Mouse (Mus musculus): ENCODE results near the gene Cep128. TPM values are rescaled to one million over a fixed set of nuclear protein-coding genes. Genes with fewer than 3 reads are reported as not detected.

The Cep128 gene
- polyA plus RNA-seq, 1 experiment from 2014 or later = 3.4 TPM

DNA sequence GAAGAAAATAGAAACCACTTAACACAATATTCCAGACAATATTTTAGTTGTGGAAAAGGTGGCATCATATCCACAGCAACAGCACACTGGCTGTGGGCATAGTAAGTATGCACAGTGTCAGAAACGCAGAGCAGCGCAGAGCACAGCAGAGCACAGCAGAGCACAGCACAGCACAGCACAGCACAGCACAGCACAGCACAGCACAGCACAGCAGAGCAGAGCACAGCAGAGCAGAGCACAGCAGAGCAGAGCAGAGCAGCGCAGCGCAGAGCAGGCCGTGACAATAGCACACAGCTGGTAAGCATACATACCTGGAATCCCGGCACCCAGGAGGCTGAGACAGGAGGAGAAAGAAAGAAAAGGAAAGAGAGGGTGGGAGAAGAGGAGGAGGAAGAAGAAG is 129.4 kb downstream of the Cep128 start:
- Histone ChIP-seq H3K9me3 (no peaks in the 10 kb centered on the region), H3K4me3 (no peak overlapping the region), H3K27ac (replicated peaks) (no peak overlapping the region), H3K4me2 (no peak overlapping the region), H3K4me1 (replicated peaks) (no peaks in the 10 kb centered on the region), H3K36me3 (no peaks in the 10 kb centered on the region), H3K27me3 (no peaks in the 10 kb centered on the region), H3K9ac (no peak overlapping the region)
- 93% methylated on average over 6 of the region's 6 CpGs for WGBS
- no peak for ATAC-seq (ENCODE audit: low read depth)

GRCm38 (mm10) chr12:91220609-91221008 is 163.6 kb downstream of the Cep128 start:
- no peak for ATAC-seq (ENCODE audit: low read depth)
- H3K27ac ChIP-seq (replicated peaks) = no peak overlapping the region
- H3K4me1 ChIP-seq (replicated peaks) = no peaks in the 10 kb centered on the region
- no peak overlapping the region for H3K4me3 ChIP-seq
- no peaks in the 10 kb centered on the region for H3K27me3 ChIP-seq
- H3K9ac ChIP-seq = no peak overlapping the region
- H3K4me2 ChIP-seq = no peak overlapping the region
- 76% methylated on average over 7 of the region's 7 CpGs for WGBS
- H3K9me3 ChIP-seq = no peaks in the 10 kb centered on the region
- no peaks in the 10 kb centered on the region for H3K36me3 ChIP-seq

GRCm38 (mm10) chr12:91205550-91205949 is 178.7 kb downstream of the Cep128 start:
- H3K9ac ChIP-seq = no peak overlapping the region
- H3K4me2 ChIP-seq = no peak overlapping the region
- no peaks in the 10 kb centered on the region for H3K4me1 ChIP-seq (replicated peaks)
- ATAC-seq (ENCODE audit: low read depth) = no peak
- WGBS = 94% methylated on average over 3 of the region's 3 CpGs
- H3K27ac ChIP-seq (replicated peaks) = no peak overlapping the region
- H3K27me3 ChIP-seq = no peaks in the 10 kb centered on the region
- H3K9me3 ChIP-seq = no peaks in the 10 kb centered on the region
- H3K36me3 ChIP-seq = no peaks in the 10 kb centered on the region
- no peak overlapping the region for H3K4me3 ChIP-seq

DNA sequence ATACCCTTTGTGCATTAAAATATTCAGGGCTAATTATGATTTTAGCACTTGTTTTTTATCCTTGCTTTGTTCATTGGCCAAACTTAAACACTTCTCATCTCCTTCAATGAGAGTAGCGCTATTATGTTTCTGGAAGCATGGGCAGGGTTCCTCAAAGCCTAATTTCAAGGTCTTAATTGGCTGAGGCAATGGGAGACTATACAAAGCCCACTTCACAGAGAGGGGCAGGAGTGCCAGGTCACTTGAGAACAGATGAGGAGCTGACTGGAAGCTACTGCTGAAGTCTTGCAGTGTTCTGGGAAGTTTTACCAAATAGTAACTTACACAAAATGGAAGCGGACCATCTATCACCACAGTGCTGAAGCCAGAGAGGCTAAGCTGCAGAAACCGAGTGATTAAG is 179.9 kb downstream of the Cep128 start:
- WGBS = 89% methylated on average over 3 of the region's 3 CpGs
- H3K27ac ChIP-seq (replicated peaks) = no peak overlapping the region
- ATAC-seq (ENCODE audit: low read depth) = no peak

GRCm38 (mm10) chr12:91202496-91202895 is 181.7 kb downstream of the Cep128 start:
- ATAC-seq (ENCODE audit: low read depth) = no peak

More for the DNA sequence above, 179.9 kb downstream of the Cep128 start:
- Histone ChIP-seq H3K36me3 (no peaks in the 10 kb centered on the region), H3K4me1 (replicated peaks) (no peaks in the 10 kb centered on the region), H3K9ac (no peak overlapping the region), H3K9me3 (no peaks in the 10 kb centered on the region), H3K4me3 (no peak overlapping the region), H3K4me2 (no peak overlapping the region), H3K27me3 (no peaks in the 10 kb centered on the region)

GRCm38 (mm10) chr12:91189111-91189510 is 195.1 kb downstream of the Cep128 start:
- no peaks in the 10 kb centered on the region for H3K9me3 ChIP-seq
- no peak for ATAC-seq (ENCODE audit: low read depth)
- no peak overlapping the region for H3K4me2 ChIP-seq
- H3K4me1 ChIP-seq (replicated peaks) = no peaks in the 10 kb centered on the region
- no peak overlapping the region for H3K9ac ChIP-seq
- H3K27me3 ChIP-seq = no peaks in the 10 kb centered on the region
- H3K4me3 ChIP-seq = no peak overlapping the region
- H3K27ac ChIP-seq (replicated peaks) = no peak overlapping the region
- 62% methylated on average over 4 of the region's 4 CpGs for WGBS
- no peaks in the 10 kb centered on the region for H3K36me3 ChIP-seq

More at GRCm38 (mm10) chr12:91202496-91202895, 181.7 kb downstream of the Cep128 start:
- no peaks in the 10 kb centered on the region for H3K36me3 ChIP-seq
- no peaks in the 10 kb centered on the region for H3K9me3 ChIP-seq
- H3K27ac ChIP-seq (replicated peaks) = no peak overlapping the region
- no peaks in the 10 kb centered on the region for H3K4me1 ChIP-seq (replicated peaks)
- WGBS = 90% methylated on average over 1 of the region's 1 CpGs
- no peaks in the 10 kb centered on the region for H3K27me3 ChIP-seq
- H3K9ac ChIP-seq = no peak overlapping the region
- H3K4me3 ChIP-seq = no peak overlapping the region
- no peak overlapping the region for H3K4me2 ChIP-seq

DNA sequence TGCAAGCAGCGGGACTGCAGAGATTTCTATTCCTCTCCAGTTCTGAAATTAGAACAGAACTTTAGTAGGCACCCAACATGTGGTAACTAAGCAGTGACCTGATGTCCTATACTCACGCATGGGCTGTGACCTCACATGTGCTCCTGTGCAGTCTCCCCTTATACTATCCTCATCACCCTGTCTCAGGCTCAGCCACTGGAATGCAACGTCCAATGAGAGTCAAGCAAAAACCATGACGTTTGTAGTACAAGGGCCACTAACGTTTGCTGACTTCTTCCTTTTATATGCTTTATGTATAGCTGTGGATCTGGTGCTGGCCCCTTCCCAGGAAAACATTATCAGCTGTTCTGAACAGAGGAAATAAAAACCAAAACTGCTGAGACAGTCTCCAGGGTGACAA is 198.6 kb downstream of the Cep128 start:
- no peak overlapping the region for H3K4me2 ChIP-seq
- no peak overlapping the region for H3K9ac ChIP-seq
- no peaks in the 10 kb centered on the region for H3K9me3 ChIP-seq
- no peak overlapping the region for H3K27ac ChIP-seq (replicated peaks)
- no peaks in the 10 kb centered on the region for H3K27me3 ChIP-seq
- H3K36me3 ChIP-seq = no peaks in the 10 kb centered on the region
- WGBS = 76% methylated on average over 5 of the region's 5 CpGs
- H3K4me3 ChIP-seq = no peak overlapping the region
- no peak for ATAC-seq (ENCODE audit: low read depth)
- no peaks in the 10 kb centered on the region for H3K4me1 ChIP-seq (replicated peaks)

- ATAC-seq (ENCODE audit: low read depth) = no peak
- no peak overlapping the region for H3K9ac ChIP-seq
- no peak overlapping the region for H3K4me2 ChIP-seq
These were observed 199.6 kb downstream of the Cep128 start for GRCm38 (mm10) chr12:91184616-91185015.

DNA sequence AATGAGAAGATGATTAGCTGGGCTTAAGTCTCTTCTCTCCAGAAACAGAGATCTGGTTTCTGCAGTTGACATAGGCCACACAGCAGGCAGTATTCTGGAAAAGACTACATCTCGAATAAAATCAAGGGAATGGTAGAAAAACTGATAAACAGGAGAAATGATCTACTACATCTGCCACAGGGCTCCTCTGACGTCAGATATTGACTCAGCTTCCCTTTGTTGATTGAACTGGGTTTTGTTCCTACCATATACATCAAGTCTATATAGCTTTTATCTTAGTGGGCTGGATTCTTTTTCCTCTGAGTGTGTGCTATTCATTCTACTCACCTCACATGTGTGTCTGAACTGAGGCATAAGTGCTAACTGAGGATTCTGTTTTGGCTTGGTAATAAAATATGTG is 200.3 kb downstream of the Cep128 start:
- no peaks in the 10 kb centered on the region for H3K9me3 ChIP-seq
- 71% methylated on average over 2 of the region's 2 CpGs for WGBS
- H3K9ac ChIP-seq = no peak overlapping the region
- no peaks in the 10 kb centered on the region for H3K36me3 ChIP-seq
- no peaks in the 10 kb centered on the region for H3K4me1 ChIP-seq (replicated peaks)
- no peak for ATAC-seq (ENCODE audit: low read depth)
- no peak overlapping the region for H3K4me2 ChIP-seq
- H3K4me3 ChIP-seq = no peak overlapping the region
- no peaks in the 10 kb centered on the region for H3K27me3 ChIP-seq
- H3K27ac ChIP-seq (replicated peaks) = no peak overlapping the region

More at GRCm38 (mm10) chr12:91184616-91185015, 199.6 kb downstream of the Cep128 start:
- Histone ChIP-seq H3K27me3 (no peaks in the 10 kb centered on the region), H3K36me3 (no peaks in the 10 kb centered on the region), H3K27ac (replicated peaks) (no peak overlapping the region), H3K9me3 (no peaks in the 10 kb centered on the region), H3K4me3 (no peak overlapping the region), H3K4me1 (replicated peaks) (no peaks in the 10 kb centered on the region)
- WGBS = 73% methylated on average over 1 of the region's 1 CpGs

DNA sequence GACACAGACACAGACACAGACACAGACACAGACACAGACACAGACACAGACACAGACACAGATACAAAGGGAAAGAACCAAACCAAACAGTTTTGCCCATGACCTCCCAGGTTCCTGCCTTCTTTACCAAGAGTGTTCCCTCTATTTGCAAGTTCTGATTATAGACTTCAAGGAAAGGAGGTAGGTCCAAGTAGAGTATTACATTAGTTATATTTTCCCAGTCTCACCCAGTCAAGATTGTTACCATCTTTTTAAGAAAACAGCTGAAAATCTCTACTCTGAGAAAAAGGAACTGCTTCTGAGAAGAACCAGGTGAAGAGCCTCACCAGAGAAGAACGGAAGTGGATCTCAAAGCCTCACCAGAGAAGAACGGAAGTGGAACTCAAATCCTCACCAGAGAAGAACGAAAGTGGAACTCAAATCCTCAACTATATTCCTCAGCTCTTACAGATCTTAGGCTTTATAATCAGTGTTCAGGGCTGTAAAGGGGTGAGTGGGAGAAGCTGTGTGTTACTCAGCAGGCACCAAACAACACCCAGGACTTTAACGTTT is 200.8 kb downstream of the Cep128 start:
- Histone ChIP-seq H3K4me2 (no peak overlapping the region), H3K27ac (replicated peaks) (no peak overlapping the region), H3K9ac (no peak overlapping the region), H3K9me3 (no peaks in the 10 kb centered on the region), H3K27me3 (no peaks in the 10 kb centered on the region), H3K4me1 (replicated peaks) (no peaks in the 10 kb centered on the region), H3K36me3 (no peaks in the 10 kb centered on the region), H3K4me3 (no peak overlapping the region)
- no peak for ATAC-seq (ENCODE audit: low read depth)
- WGBS = 94% methylated on average over 4 of the region's 4 CpGs

- H3K27ac ChIP-seq (replicated peaks) = no peak overlapping the region
- no peak overlapping the region for H3K4me3 ChIP-seq
- H3K9me3 ChIP-seq = no peaks in the 10 kb centered on the region
- ATAC-seq (ENCODE audit: low read depth) = no peak
- WGBS = 78% methylated on average over 5 of the region's 5 CpGs
- H3K27me3 ChIP-seq = no peaks in the 10 kb centered on the region
- H3K9ac ChIP-seq = no peak overlapping the region
- H3K4me1 ChIP-seq (replicated peaks) = no peaks in the 10 kb centered on the region
- no peaks in the 10 kb centered on the region for H3K36me3 ChIP-seq
- H3K4me2 ChIP-seq = no peak overlapping the region
These were observed 207.2 kb downstream of the Cep128 start for GRCm38 (mm10) chr12:91176808-91177526.

- Histone ChIP-seq H3K27ac (replicated peaks) (no peak overlapping the region), H3K9ac (no peak overlapping the region), H3K36me3 (no peaks in the 10 kb centered on the region), H3K27me3 (no peaks in the 10 kb centered on the region), H3K4me1 (replicated peaks) (0 out of 2 replicates have a peak, but pooled peaks cover 5% of the 10 kb centered on the region), H3K4me3 (no peak overlapping the region), H3K9me3 (no peaks in the 10 kb centered on the region), H3K4me2 (no peak overlapping the region)
- WGBS = 47% methylated on average over 3 of the region's 3 CpGs
- no peak for ATAC-seq (ENCODE audit: low read depth)
These were observed 212.6 kb downstream of the Cep128 start for GRCm38 (mm10) chr12:91171613-91172012.
